Mouse (Mus musculus): ENCODE results near the gene AC141477.1. TPM values are rescaled to one million over a fixed set of nuclear protein-coding genes. Genes with fewer than 3 reads are reported as not detected.

Gene AC141477.1
- not detected in 2 replicates for polyA plus RNA-seq (2015; fragmentation: Nextera tagmentation; extraction: Ambion mirVana)

GRCm38 (mm10) chr10:76440281-76440680 is at the start of gene AC141477.1:
TSS of gene AC141477.1 (minus strand) at chr10:76440444.
- ATAC-seq, result no peak
- Histone ChIP-seq H3K27ac (no peak within 1 kb of the TSS), H3K36me3 (peaks cover 43% of the 10 kb centered on the region), H3K4me2 (replicated peaks) (peak within 1 kb of the TSS; percentile 80), H3K9me3 (no peaks in the 10 kb centered on the region), H3K4me1 (replicated peaks) (peaks cover 24% of the 10 kb centered on the region), H3K4me3 (replicated peaks) (no peak within 1 kb of the TSS), H3K27me3 (no peaks in the 10 kb centered on the region), H3K9ac (replicated peaks) (no peak within 1 kb of the TSS)
- WGBS, result 97% methylated on average over 17 of the region's 17 CpGs

- no peaks in the 10 kb centered on the region for H3K4me1 ChIP-seq (replicated peaks)
- no peaks in the 10 kb centered on the region for H3K27me3 ChIP-seq
- no peak overlapping the region for H3K4me2 ChIP-seq (replicated peaks)
- no peak for ATAC-seq
- no peak overlapping the region for H3K9ac ChIP-seq (replicated peaks)
- H3K9me3 ChIP-seq, result no peaks in the 10 kb centered on the region
- no peak overlapping the region for H3K27ac ChIP-seq
- WGBS, result 96% methylated on average over 15 of the region's 15 CpGs
- H3K36me3 ChIP-seq, result peaks cover 94% of the 10 kb centered on the region
- no peak overlapping the region for H3K4me3 ChIP-seq (replicated peaks)
These were observed 49.0 kb upstream of the AC141477.1 start for GRCm38 (mm10) chr10:76489205-76489604.

GRCm38 (mm10) chr10:76488265-76488664 is 48.0 kb upstream of the AC141477.1 start:
- ATAC-seq, result no peak
- no peak overlapping the region for H3K4me2 ChIP-seq (replicated peaks)
- WGBS, result 99% methylated on average over 8 of the region's 8 CpGs
- H3K4me3 ChIP-seq (replicated peaks), result no peak overlapping the region
- H3K27me3 ChIP-seq, result no peaks in the 10 kb centered on the region
- H3K9ac ChIP-seq (replicated peaks), result no peak overlapping the region
- H3K27ac ChIP-seq, result no peak overlapping the region
- no peaks in the 10 kb centered on the region for H3K9me3 ChIP-seq
- no peaks in the 10 kb centered on the region for H3K4me1 ChIP-seq (replicated peaks)
- peaks cover 94% of the 10 kb centered on the region for H3K36me3 ChIP-seq

GRCm38 (mm10) chr10:76486302-76486701 is 46.1 kb upstream of the AC141477.1 start:
- H3K9me3 ChIP-seq, result no peaks in the 10 kb centered on the region
- ATAC-seq, result no peak
- no peak overlapping the region for H3K4me2 ChIP-seq (replicated peaks)
- no peak overlapping the region for H3K4me3 ChIP-seq (replicated peaks)
- H3K36me3 ChIP-seq, result peaks cover 97% of the 10 kb centered on the region
- H3K27me3 ChIP-seq, result no peaks in the 10 kb centered on the region
- H3K9ac ChIP-seq (replicated peaks), result no peak overlapping the region
- H3K27ac ChIP-seq, result no peak overlapping the region
- 100% methylated on average over 2 of the region's 2 CpGs for WGBS
- no peaks in the 10 kb centered on the region for H3K4me1 ChIP-seq (replicated peaks)

- no peak overlapping the region for H3K4me2 ChIP-seq (replicated peaks)
- H3K9ac ChIP-seq (replicated peaks), result no peak overlapping the region
- no peak overlapping the region for H3K27ac ChIP-seq
- no peaks in the 10 kb centered on the region for H3K9me3 ChIP-seq
- H3K4me3 ChIP-seq (replicated peaks), result no peak overlapping the region
- H3K27me3 ChIP-seq, result no peaks in the 10 kb centered on the region
- H3K4me1 ChIP-seq (replicated peaks), result no peaks in the 10 kb centered on the region
- no peak for ATAC-seq
- 93% methylated on average over 6 of the region's 6 CpGs for WGBS
- peaks cover 96% of the 10 kb centered on the region for H3K36me3 ChIP-seq
These were observed 41.2 kb upstream of the AC141477.1 start for GRCm38 (mm10) chr10:76481480-76481879.

- no peak overlapping the region for H3K4me2 ChIP-seq (replicated peaks)
- H3K9me3 ChIP-seq, result no peaks in the 10 kb centered on the region
- no peak overlapping the region for H3K27ac ChIP-seq
- H3K4me3 ChIP-seq (replicated peaks), result no peak overlapping the region
- 94% methylated on average over 13 of the region's 13 CpGs for WGBS
- no peak for ATAC-seq
- H3K4me1 ChIP-seq (replicated peaks), result no peaks in the 10 kb centered on the region
- H3K27me3 ChIP-seq, result no peaks in the 10 kb centered on the region
- H3K9ac ChIP-seq (replicated peaks), result no peak overlapping the region
- H3K36me3 ChIP-seq, result peaks cover 96% of the 10 kb centered on the region
These were observed 40.6 kb upstream of the AC141477.1 start for GRCm38 (mm10) chr10:76480851-76481250.

GRCm38 (mm10) chr10:76473759-76474158 is 33.5 kb upstream of the AC141477.1 start:
- Histone ChIP-seq H3K4me1 (replicated peaks) (peaks cover 36% of the 10 kb centered on the region), H3K9ac (replicated peaks) (no peak overlapping the region; the same call in 1 of the 2 replicates), H3K27ac (no peak overlapping the region), H3K4me2 (replicated peaks) (no peak overlapping the region), H3K4me3 (replicated peaks) (no peak overlapping the region), H3K27me3 (no peaks in the 10 kb centered on the region), H3K9me3 (no peaks in the 10 kb centered on the region), H3K36me3 (peaks cover 74% of the 10 kb centered on the region)
- 88% methylated on average over 5 of the region's 5 CpGs for WGBS
- ATAC-seq, result no peak

- H3K4me2 ChIP-seq (replicated peaks), result peak within 1 kb of the TSS; percentile 66
- WGBS, result 3% methylated on average over 55 of the region's 55 CpGs
- H3K36me3 ChIP-seq, result peaks cover 58% of the 10 kb centered on the region
These were observed 28.2 kb upstream of the AC141477.1 start, which contains the start of the genes Mcm3ap and Ybey for GRCm38 (mm10) chr10:76468203-76469162. TSS of gene Mcm3ap (plus strand) at chr10:76468927. TSS of gene Ybey (minus strand) at chr10:76469114.

GRCm38 (mm10) chr10:76462721-76463120 is 22.5 kb upstream of the AC141477.1 start:
- ATAC-seq, result no peak
- H3K27me3 ChIP-seq, result no peaks in the 10 kb centered on the region
- no peak overlapping the region for H3K4me3 ChIP-seq (replicated peaks)
- peaks cover 45% of the 10 kb centered on the region for H3K36me3 ChIP-seq
- no peak overlapping the region for H3K9ac ChIP-seq (replicated peaks)
- 92% methylated on average over 6 of the region's 6 CpGs for WGBS
- no peak overlapping the region for H3K4me2 ChIP-seq (replicated peaks)
- H3K4me1 ChIP-seq (replicated peaks), result peaks cover 2% of the 10 kb centered on the region; the same call in 1 of the 2 replicates
- H3K27ac ChIP-seq, result no peak overlapping the region
- H3K9me3 ChIP-seq, result no peaks in the 10 kb centered on the region

More at GRCm38 (mm10) chr10:76468203-76469162, 28.2 kb upstream of the AC141477.1 start, which contains the start of the genes Mcm3ap and Ybey:
- Histone ChIP-seq H3K9ac (replicated peaks) (peak within 1 kb of the TSS; percentile 88), H3K9me3 (no peaks in the 10 kb centered on the region), H3K27ac (peak within 1 kb of the TSS; percentile 90), H3K4me3 (replicated peaks) (peak within 1 kb of the TSS; percentile 76), H3K27me3 (no peaks in the 10 kb centered on the region), H3K4me1 (replicated peaks) (peaks cover 38% of the 10 kb centered on the region)
- ATAC-seq, result peak; percentile 99

GRCm38 (mm10) chr10:76462312-76462711 is 22.1 kb upstream of the AC141477.1 start:
- H3K4me2 ChIP-seq (replicated peaks), result no peak overlapping the region
- no peak overlapping the region for H3K27ac ChIP-seq
- no peak overlapping the region for H3K4me3 ChIP-seq (replicated peaks)
- no peak overlapping the region for H3K9ac ChIP-seq (replicated peaks)
- no peaks in the 10 kb centered on the region for H3K27me3 ChIP-seq
- WGBS, result 88% methylated on average over 7 of the region's 7 CpGs
- ATAC-seq, result no peak
- no peaks in the 10 kb centered on the region for H3K4me1 ChIP-seq (replicated peaks)
- H3K9me3 ChIP-seq, result no peaks in the 10 kb centered on the region
- peaks cover 45% of the 10 kb centered on the region for H3K36me3 ChIP-seq

- Histone ChIP-seq H3K9ac (replicated peaks) (no peak overlapping the region), H3K9me3 (no peaks in the 10 kb centered on the region), H3K4me2 (replicated peaks) (no peak overlapping the region), H3K27me3 (no peaks in the 10 kb centered on the region), H3K27ac (no peak overlapping the region), H3K36me3 (peaks cover 45% of the 10 kb centered on the region), H3K4me1 (replicated peaks) (no peaks in the 10 kb centered on the region), H3K4me3 (replicated peaks) (no peak overlapping the region)
- no peak for ATAC-seq
- WGBS, result 84% methylated on average over 1 of the region's 1 CpGs
These were observed 21.0 kb upstream of the AC141477.1 start for GRCm38 (mm10) chr10:76461255-76461654.

- Histone ChIP-seq H3K9ac (replicated peaks) (no peak overlapping the region), H3K27me3 (no peaks in the 10 kb centered on the region), H3K9me3 (no peaks in the 10 kb centered on the region), H3K36me3 (no peaks in the 10 kb centered on the region), H3K4me2 (replicated peaks) (no peak overlapping the region), H3K4me3 (replicated peaks) (no peak overlapping the region), H3K27ac (no peak overlapping the region), H3K4me1 (replicated peaks) (no peaks in the 10 kb centered on the region)
- 0 out of 2 replicates have a peak, but pooled peaks have one; percentile 24 for ATAC-seq
- 43% methylated on average over 5 of the region's 5 CpGs for WGBS
These were observed 15.0 kb upstream of the AC141477.1 start for GRCm38 (mm10) chr10:76455289-76455688.
